Mouse (Mus musculus) hindbrain, postnatal 0 days (tissue): ENCODE measurements around the gene Anp32b. TPM values are rescaled to one million over a fixed set of nuclear protein-coding genes. Genes with fewer than 3 reads are reported as not detected.

Experiments used
- ATAC-seq: fragments of 200-750 bp; cut with Nextera tagmentation; 2 replicates; pipeline ENCODE4 v1.8.0; 2017; ENCODE audit warnings: mild to moderate bottlenecking, moderate TSS enrichment, moderate library complexity
- DNase-seq: peaks from one replicate; pipeline ENCODE4 v3.0.0-alpha.2; 2015; ENCODE audit warnings: low spot score
- H3K27ac ChIP-seq: fragments of 300-500 bp; sonication (generic); 2 replicates; pipeline ENCODE4 v1.5.1; 2014; ENCODE audit warnings: mild to moderate bottlenecking
- H3K27me3 ChIP-seq: fragments of 300-500 bp; sonication (generic); 2 replicates; pipeline ENCODE4 v1.6.1; 2014; ENCODE audit warnings: low read length, mixed read lengths; ENCODE audit not compliant: insufficient read depth
- H3K36me3 ChIP-seq: fragments of 300-500 bp; sonication (generic); 2 replicates; pipeline ENCODE4 v1.6.1; 2014; ENCODE audit warnings: low read length, mixed read lengths; ENCODE audit not compliant: insufficient read depth
- H3K4me1 ChIP-seq: fragments of 300-500 bp; sonication (generic); 2 replicates; pipeline ENCODE4 v1.6.1; 2014; ENCODE audit warnings: antibody characterized with exemption, low read length, mixed read lengths; ENCODE audit not compliant: insufficient read depth
- H3K4me2 ChIP-seq: fragments of 300-500 bp; sonication (generic); 2 replicates; pipeline ENCODE4 v1.6.1; 2014; ENCODE audit warnings: low read depth, mild to moderate bottlenecking, low read length, moderate library complexity, mixed read lengths
- H3K4me3 ChIP-seq: fragments of 300-500 bp; sonication (generic); 2 replicates; pipeline ENCODE4 v1.5.1; 2014; ENCODE audit warnings: low read length
- H3K9ac ChIP-seq: fragments of 300-500 bp; sonication (generic); replicated peaks from 2 replicates; pipeline ENCODE4 v1.6.1; 2014; ENCODE audit warnings: mild to moderate bottlenecking, low read length, moderate library complexity, mixed read lengths
- H3K9me3 ChIP-seq: fragments of 300-500 bp; sonication (generic); 2 replicates; pipeline ENCODE4 v1.6.1; 2016; ENCODE audit warnings: low read length, mixed read lengths
- CTCF ChIP-seq: IDR thresholded peaks from 2 replicates; pipeline ENCODE4 v1.5.1; 2016; ENCODE audit warnings: antibody characterized with exemption, control low read depth, low read depth
- WGBS: fragments of 180-500 bp; shearing (Covaris S2); extraction: QIAGEN DNeasy Blood & Tissue Kit; methylation state at CpG from one replicate; pipeline ENCODE4 v1.1.7; 2014; 5-methylcytosine and 5-hydroxymethylcytosine counted together
- polyA plus RNA-seq: library from polyadenylated mRNA; unstranded; fragments of >200 nt; fragmentation: Nextera tagmentation; extraction: Ambion mirVana; gene quantifications from 2 replicates; pipeline ENCODE4 v1.2.1, GENCODE M21; 2015
- total RNA-seq: library from RNA; depleted of rRNA; stranded (reverse); fragments of >200 nt; gene quantifications from 2 replicates; pipeline ENCODE4 v1.2.3, GENCODE M21; 2014; rRNA removed

Anp32b gene
- total and polyA plus RNA-seq, 2 experiments from 2014 or later, result 2.3 to 68.7 TPM

DNA sequence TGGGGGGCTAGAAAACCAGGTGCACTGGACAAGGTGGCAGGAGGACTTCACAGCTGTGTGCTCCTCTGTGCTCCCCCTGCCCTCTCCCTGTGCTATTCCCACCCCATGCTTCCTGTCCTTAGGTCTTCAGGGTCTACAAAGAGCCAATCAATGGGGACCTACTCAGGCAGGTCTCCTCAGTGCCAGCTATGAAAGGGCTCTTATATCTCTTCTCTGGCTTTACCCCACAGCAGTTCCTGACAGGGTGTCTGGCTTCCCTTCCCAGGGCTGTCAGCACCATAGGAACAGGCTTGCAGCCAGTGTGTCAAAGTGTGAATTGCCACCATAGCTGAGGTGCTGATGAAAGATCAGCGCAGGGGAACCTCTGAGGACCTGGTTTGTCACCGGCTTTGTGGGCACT lies 69.8 kb downstream of the Anp32b start:
- ATAC-seq, result no peak
- 83% methylated on average over 2 of the region's 2 CpGs for WGBS
- DNase-seq, result no peak
- Histone ChIP-seq H3K4me2 (no peak overlapping the region), H3K4me1 (no peaks in the 10 kb centered on the region), H3K9ac (no peak overlapping the region), H3K27me3 (no peaks in the 10 kb centered on the region), H3K27ac (no peak overlapping the region), H3K36me3 (no peaks in the 10 kb centered on the region), H3K9me3 (no peaks in the 10 kb centered on the region), H3K4me3 (no peak overlapping the region)
- no peak for TF ChIP-seq CTCF

DNA sequence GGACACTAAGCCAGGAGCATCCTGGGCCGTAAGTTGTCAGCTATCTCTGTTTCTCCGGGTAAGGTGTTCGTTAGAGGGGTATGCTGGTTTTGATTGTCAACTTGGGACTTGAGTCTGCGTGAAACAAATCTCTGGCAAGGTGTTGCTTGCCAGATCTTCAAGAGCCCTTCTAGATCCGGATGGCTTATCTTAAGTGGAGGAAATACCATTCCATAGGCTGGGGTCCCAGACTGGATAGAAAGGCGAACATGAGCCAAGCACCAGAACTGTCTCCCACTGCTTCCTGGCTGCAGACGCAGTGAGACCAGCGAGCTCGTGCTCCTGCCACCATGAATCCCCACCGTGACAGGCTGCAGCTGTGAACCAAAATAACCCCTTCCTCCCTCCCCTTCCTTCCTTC lies 70.8 kb downstream of the Anp32b start:
- H3K36me3 ChIP-seq, result no peaks in the 10 kb centered on the region
- ATAC-seq (no peak), DNase-seq (no peak)
- no peaks in the 10 kb centered on the region for H3K27me3 ChIP-seq
- no peak overlapping the region for H3K4me2 ChIP-seq
- H3K4me3 ChIP-seq, result no peak overlapping the region
- WGBS, result 79% methylated on average over 10 of the region's 10 CpGs
- TF ChIP-seq CTCF, result no peak
- no peaks in the 10 kb centered on the region for H3K9me3 ChIP-seq
- H3K4me1 ChIP-seq, result no peaks in the 10 kb centered on the region
- H3K9ac ChIP-seq, result no peak overlapping the region
- no peak overlapping the region for H3K27ac ChIP-seq

Other genes with a start within 250 kb of the Anp32b start
- gene Foxe1, start 107.3 kb upstream of the Anp32b start, total RNA-seq, result not detected in 2 replicates
- gene Foxe1, start 107.3 kb upstream of the Anp32b start, polyA plus RNA-seq, result not detected in 2 replicates
- gene Trmo, start 61.5 kb upstream of the Anp32b start, total RNA-seq, result 8.2 and 9.2 TPM in 2 replicates
- 3.9 and 5.6 TPM in 2 replicates for gene Trmo, start 61.5 kb upstream of the Anp32b start, polyA plus RNA-seq
- not detected in 2 replicates for gene Hemgn, start 37.4 kb upstream of the Anp32b start, total RNA-seq
- gene Hemgn, start 37.4 kb upstream of the Anp32b start, polyA plus RNA-seq, result not detected in 2 replicates
- gene Nans, start 38.3 kb downstream of the Anp32b start, total RNA-seq, result 80.2 and 85.9 TPM in 2 replicates
- 57.6 and 60.4 TPM in 2 replicates for gene Nans, start 38.3 kb downstream of the Anp32b start, polyA plus RNA-seq
- 1.5 and 3.0 TPM in 2 replicates for gene Trim14, start 85.2 kb downstream of the Anp32b start, total RNA-seq
- 1.2 and 1.7 TPM in 2 replicates for gene Trim14, start 85.2 kb downstream of the Anp32b start, polyA plus RNA-seq
- gene Coro2a, start 151.3 kb downstream of the Anp32b start, total RNA-seq, result 24.5 and 26.7 TPM in 2 replicates
- 5.9 and 6.2 TPM in 2 replicates for gene Coro2a, start 151.3 kb downstream of the Anp32b start, polyA plus RNA-seq
- gene Tbc1d2, start 199.3 kb downstream of the Anp32b start, total RNA-seq, result 2.3 and 3.2 TPM in 2 replicates
- gene Tbc1d2, start 199.3 kb downstream of the Anp32b start, polyA plus RNA-seq, result 1.0 and 1.5 TPM in 2 replicates